Mouse (Mus musculus) midbrain, embryonic 10.5 days (tissue): ENCODE data around the gene Cryzl2. TPM values are rescaled to one million over a fixed set of nuclear protein-coding genes. Genes with fewer than 3 reads are reported as not detected.

Source experiments
- DNase-seq: peaks from one replicate; pipeline ENCODE4 v3.0.0-alpha.2; 2017; ENCODE audit warnings: low spot score
- H3K27ac ChIP-seq: fragments of 300-500 bp; sonication (generic); replicated peaks from 2 replicates; pipeline ENCODE4 v1.5.1; 2016; ENCODE audit warnings: mild to moderate bottlenecking
- H3K27me3 ChIP-seq: fragments of 300-500 bp; sonication (generic); 2 replicates; pipeline ENCODE4 v1.6.1; 2016; ENCODE audit warnings: low read depth, mild to moderate bottlenecking; ENCODE audit not compliant: poor library complexity, severe bottlenecking
- H3K36me3 ChIP-seq: fragments of 300-500 bp; sonication (generic); 2 replicates; pipeline ENCODE4 v1.6.1; 2016; ENCODE audit warnings: mild to moderate bottlenecking, moderate library complexity
- H3K4me1 ChIP-seq: fragments of 300-500 bp; sonication (generic); 2 replicates; pipeline ENCODE4 v1.6.1; 2016
- H3K4me3 ChIP-seq: fragments of 300-500 bp; sonication (generic); 2 replicates; pipeline ENCODE4 v1.5.1; 2016; ENCODE audit warnings: mild to moderate bottlenecking, moderate library complexity
- H3K9me3 ChIP-seq: fragments of 300-500 bp; sonication (generic); replicated peaks from 2 replicates; pipeline ENCODE4 v1.6.1; 2016; ENCODE audit warnings: mild to moderate bottlenecking
- WGBS: fragments of 180-500 bp; shearing (Covaris S2); methylation state at CpG from one replicate; pipeline ENCODE4 v1.1.7; 2016; 5-methylcytosine and 5-hydroxymethylcytosine counted together
- polyA plus RNA-seq: library from polyadenylated mRNA; unstranded; fragments of >200 nt; fragmentation: Nextera tagmentation; extraction: Ambion mirVana; gene quantifications from 2 replicates; pipeline ENCODE4 v1.2.1, GENCODE M21; 2016

Cryzl2 gene
- polyA plus RNA-seq, 1 experiment from 2014 or later: 6.4 TPM

DNA sequence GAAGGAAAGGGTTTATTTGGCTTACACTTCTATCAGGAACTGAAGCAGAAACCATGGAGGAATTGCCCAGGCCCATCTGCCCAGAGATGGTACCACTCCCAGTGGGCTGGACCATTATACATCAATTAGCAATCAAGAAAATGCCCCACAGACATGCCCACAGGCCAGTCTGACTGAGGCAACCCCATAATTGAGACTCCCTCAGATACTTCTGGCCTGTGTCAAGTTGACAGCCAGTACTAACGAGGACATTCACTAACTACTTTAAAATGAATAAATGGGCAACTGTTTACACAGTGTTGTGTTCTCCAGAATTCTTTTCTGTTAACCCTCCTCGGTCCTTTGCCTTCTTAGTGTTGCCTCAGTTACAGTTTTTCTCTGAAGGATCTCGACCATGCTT, 4.0 kb downstream of the Cryzl2 start:
- no peak for DNase-seq
- H3K9me3 ChIP-seq: no peaks in the 10 kb centered on the region
- peaks cover 26% of the 10 kb centered on the region for H3K4me1 ChIP-seq
- H3K27me3 ChIP-seq: 0 out of 2 replicates have a peak, but pooled peaks cover 5% of the 10 kb centered on the region
- H3K4me3 ChIP-seq: no peak overlapping the region
- H3K27ac ChIP-seq: no peak overlapping the region
- H3K36me3 ChIP-seq: no peaks in the 10 kb centered on the region
- WGBS: 78% methylated on average over 3 of the region's 3 CpGs

GRCm38 (mm10) chr1:157465194-157465593, 6.8 kb downstream of the Cryzl2 start:
- Histone ChIP-seq H3K36me3 (no peaks in the 10 kb centered on the region), H3K9me3 (no peaks in the 10 kb centered on the region)
- WGBS: 83% methylated on average over 3 of the region's 3 CpGs

DNA sequence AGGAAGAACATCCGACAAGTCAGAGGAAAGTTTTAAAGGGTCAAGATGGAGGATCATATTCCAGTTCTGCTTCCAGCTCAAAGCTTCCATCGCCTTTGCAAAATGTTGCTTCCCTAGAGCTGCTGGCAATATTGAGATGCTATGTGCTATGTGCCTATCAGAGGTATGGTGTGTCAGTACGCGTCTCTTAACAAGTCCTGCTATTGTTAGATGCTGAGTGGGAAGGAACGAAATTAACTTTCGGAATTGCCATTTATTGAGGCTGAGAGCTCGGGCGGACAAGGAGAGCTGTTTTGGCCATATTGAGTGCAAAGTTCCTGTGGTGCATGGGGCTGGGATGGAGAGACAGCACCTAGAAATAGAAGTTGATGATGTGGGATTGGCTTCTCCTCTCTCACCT, 9.5 kb downstream of the Cryzl2 start:
- Histone ChIP-seq H3K4me3 (no peak overlapping the region), H3K9me3 (no peaks in the 10 kb centered on the region), H3K4me1 (no peaks in the 10 kb centered on the region), H3K27ac (no peak overlapping the region), H3K36me3 (no peaks in the 10 kb centered on the region), H3K27me3 (no peaks in the 10 kb centered on the region)
- WGBS: 95% methylated on average over 8 of the region's 8 CpGs
- DNase-seq: no peak

More at GRCm38 (mm10) chr1:157465194-157465593, 6.8 kb downstream of the Cryzl2 start:
- H3K4me1 ChIP-seq: no peaks in the 10 kb centered on the region
- no peak overlapping the region for H3K4me3 ChIP-seq
- no peak overlapping the region for H3K27ac ChIP-seq
- 0 out of 2 replicates have a peak, but pooled peaks cover 5% of the 10 kb centered on the region for H3K27me3 ChIP-seq
- DNase-seq: no peak

GRCm38 (mm10) chr1:157470761-157471386, 12.5 kb downstream of the Cryzl2 start:
- H3K27ac ChIP-seq: no peak overlapping the region
- DNase-seq: no peak
- no peak overlapping the region for H3K4me3 ChIP-seq
- H3K36me3 ChIP-seq: no peaks in the 10 kb centered on the region
- no peaks in the 10 kb centered on the region for H3K9me3 ChIP-seq
- no peaks in the 10 kb centered on the region for H3K4me1 ChIP-seq
- H3K27me3 ChIP-seq: no peaks in the 10 kb centered on the region
- WGBS: 92% methylated on average over 9 of the region's 9 CpGs

- DNase-seq: no peak
- 89% methylated on average over 7 of the region's 7 CpGs for WGBS
- no peaks in the 10 kb centered on the region for H3K36me3 ChIP-seq
- H3K27me3 ChIP-seq: no peaks in the 10 kb centered on the region
- no peak overlapping the region for H3K27ac ChIP-seq
- no peaks in the 10 kb centered on the region for H3K9me3 ChIP-seq
- no peaks in the 10 kb centered on the region for H3K4me1 ChIP-seq
- no peak overlapping the region for H3K4me3 ChIP-seq
These were observed 14.3 kb downstream of the Cryzl2 start for GRCm38 (mm10) chr1:157472716-157473115.

GRCm38 (mm10) chr1:157474865-157475264, 16.5 kb downstream of the Cryzl2 start:
- Histone ChIP-seq H3K4me3 (no peak overlapping the region), H3K36me3 (no peaks in the 10 kb centered on the region), H3K27ac (no peak overlapping the region), H3K9me3 (no peaks in the 10 kb centered on the region), H3K4me1 (no peaks in the 10 kb centered on the region), H3K27me3 (no peaks in the 10 kb centered on the region)
- DNase-seq: no peak
- WGBS: 90% methylated on average over 8 of the region's 8 CpGs

GRCm38 (mm10) chr1:157476231-157476630, 17.9 kb downstream of the Cryzl2 start:
- H3K27ac ChIP-seq: no peak overlapping the region
- no peaks in the 10 kb centered on the region for H3K9me3 ChIP-seq
- WGBS: 82% methylated on average over 2 of the region's 2 CpGs
- H3K4me1 ChIP-seq: no peaks in the 10 kb centered on the region
- H3K36me3 ChIP-seq: no peaks in the 10 kb centered on the region
- no peak overlapping the region for H3K4me3 ChIP-seq
- DNase-seq: no peak
- no peaks in the 10 kb centered on the region for H3K27me3 ChIP-seq

DNA sequence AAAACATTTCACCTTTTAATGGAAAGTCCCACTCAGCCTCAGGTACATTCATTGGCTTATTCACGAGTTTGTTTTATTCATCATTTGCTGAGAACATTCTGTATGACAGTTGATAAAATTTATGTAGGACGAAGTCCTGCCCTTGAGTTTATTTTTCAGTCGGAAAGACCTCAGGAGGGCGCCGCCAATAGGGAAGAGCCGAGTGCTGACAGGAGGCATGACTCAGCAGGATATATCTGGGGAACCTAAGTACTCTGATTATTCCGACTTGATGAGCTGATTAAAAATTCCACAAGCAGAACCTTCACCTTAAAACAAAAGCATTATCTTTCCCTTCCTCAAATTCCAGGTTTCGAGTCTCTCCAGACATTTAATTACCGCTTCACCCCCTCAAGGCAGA, 21.7 kb downstream of the Cryzl2 start:
- DNase-seq: no peak
- Histone ChIP-seq H3K27ac (no peak overlapping the region), H3K36me3 (no peaks in the 10 kb centered on the region), H3K9me3 (no peaks in the 10 kb centered on the region), H3K27me3 (no peaks in the 10 kb centered on the region), H3K4me1 (no peaks in the 10 kb centered on the region), H3K4me3 (no peak overlapping the region)
- 35% methylated on average over 9 of the region's 9 CpGs for WGBS

DNA sequence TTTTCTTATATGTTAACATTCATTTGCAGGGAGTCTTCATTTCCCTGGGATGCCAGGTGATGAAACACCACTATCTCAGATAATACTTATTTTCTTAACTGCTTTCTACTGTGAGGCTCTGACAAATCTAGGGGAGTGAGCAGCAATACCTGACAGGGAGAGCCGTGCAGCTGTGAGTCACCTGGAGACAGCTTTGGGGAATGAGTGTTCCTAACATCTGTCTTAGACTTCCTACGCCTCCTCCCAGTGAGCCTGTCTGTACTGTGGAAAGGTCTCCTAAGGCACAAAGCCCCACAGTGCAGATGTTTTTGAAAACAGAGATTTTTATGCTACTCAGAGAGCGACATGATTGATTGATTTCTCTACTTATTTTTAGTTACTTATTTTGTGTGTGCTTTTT, 22.5 kb downstream of the Cryzl2 start:
- H3K4me3 ChIP-seq: no peak overlapping the region
- no peaks in the 10 kb centered on the region for H3K4me1 ChIP-seq
- no peaks in the 10 kb centered on the region for H3K9me3 ChIP-seq
- no peak overlapping the region for H3K27ac ChIP-seq
- no peak for DNase-seq
- WGBS: 76% methylated on average over 3 of the region's 3 CpGs
- no peaks in the 10 kb centered on the region for H3K27me3 ChIP-seq
- H3K36me3 ChIP-seq: no peaks in the 10 kb centered on the region

- no peaks in the 10 kb centered on the region for H3K4me1 ChIP-seq
- DNase-seq: no peak
These were observed 23.3 kb downstream of the Cryzl2 start for GRCm38 (mm10) chr1:157481666-157482065.

DNA sequence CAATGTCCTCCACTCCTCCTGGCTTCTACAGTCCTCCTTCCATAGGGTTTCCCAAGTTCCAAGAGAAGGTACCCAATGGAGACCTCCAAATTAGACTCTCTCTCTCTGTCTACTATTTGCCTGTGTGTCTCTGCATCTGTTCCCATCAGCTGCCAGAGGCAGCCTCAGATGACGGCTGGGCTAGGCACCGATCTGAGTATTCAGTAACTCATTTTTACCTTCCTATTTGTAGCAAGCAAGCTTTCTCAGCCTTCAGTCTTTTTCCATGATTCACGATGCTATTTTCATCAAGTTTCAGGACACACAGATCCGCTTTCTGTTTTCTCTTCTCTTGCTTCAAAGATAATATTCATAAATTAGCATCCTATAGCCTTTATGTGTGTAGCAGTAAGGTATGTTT, 25.8 kb downstream of the Cryzl2 start:
- DNase-seq: no peak
- Histone ChIP-seq H3K27ac (no peak overlapping the region), H3K4me3 (no peak overlapping the region), H3K36me3 (no peaks in the 10 kb centered on the region), H3K4me1 (no peaks in the 10 kb centered on the region), H3K9me3 (no peaks in the 10 kb centered on the region), H3K27me3 (no peaks in the 10 kb centered on the region)
- WGBS: 91% methylated on average over 4 of the region's 4 CpGs

More at GRCm38 (mm10) chr1:157481666-157482065, 23.3 kb downstream of the Cryzl2 start:
- Histone ChIP-seq H3K4me3 (no peak overlapping the region), H3K9me3 (no peaks in the 10 kb centered on the region), H3K36me3 (no peaks in the 10 kb centered on the region), H3K27ac (no peak overlapping the region), H3K27me3 (no peaks in the 10 kb centered on the region)
- 93% methylated on average over 6 of the region's 6 CpGs for WGBS

GRCm38 (mm10) chr1:157500657-157501056, 42.3 kb downstream of the Cryzl2 start:
- no peak for DNase-seq
- Histone ChIP-seq H3K36me3 (no peaks in the 10 kb centered on the region), H3K4me1 (peaks cover 4% of the 10 kb centered on the region), H3K27ac (no peak overlapping the region), H3K27me3 (no peaks in the 10 kb centered on the region), H3K4me3 (no peak overlapping the region), H3K9me3 (no peaks in the 10 kb centered on the region)
- 93% methylated on average over 1 of the region's 1 CpGs for WGBS

- Histone ChIP-seq H3K4me1 (peaks cover 5% of the 10 kb centered on the region), H3K27me3 (no peaks in the 10 kb centered on the region), H3K36me3 (no peaks in the 10 kb centered on the region), H3K9me3 (no peaks in the 10 kb centered on the region), H3K4me3 (no peak overlapping the region), H3K27ac (no peak overlapping the region)
- DNase-seq: no peak
- 94% methylated on average over 6 of the region's 6 CpGs for WGBS
These were observed 43.1 kb downstream of the Cryzl2 start for GRCm38 (mm10) chr1:157501352-157501945.
